Mouse (Mus musculus) intestine, embryonic 14.5 days (tissue): Measurements from ENCODE around the gene Rab31. TPM values are rescaled to one million over a fixed set of nuclear protein-coding genes. Genes with fewer than 3 reads are reported as not detected.
A peak's percentile ranks its signal among the peaks of the same experiment; 100 is the strongest.
"Not testable (repeated sequence)": the region's sequence is repeated elsewhere in the genome, so short reads cannot be mapped to it uniquely, and the experiment has no call there.

Experiments used
- ATAC-seq: fragments of 200-750 bp; cut with Nextera tagmentation; replicated peaks from 2 replicates; pipeline ENCODE4 v1.8.0; 2017; ENCODE audit warnings: low read depth, moderate number of reproducible peaks, moderate TSS enrichment, moderate library complexity; ENCODE audit not compliant: low FRiP score, low TSS enrichment
- DNase-seq: peaks from one replicate; pipeline ENCODE4 v3.0.0-alpha.2; 2018; ENCODE audit warnings: low spot score
- H3K27ac ChIP-seq: fragments of 300-500 bp; sonication (generic); 2 replicates; pipeline ENCODE4 v1.5.1; 2014; ENCODE audit warnings: low read depth, mild to moderate bottlenecking, control low read depth
- H3K27me3 ChIP-seq: fragments of 300-500 bp; sonication (generic); replicated peaks from 2 replicates; pipeline ENCODE4 v1.6.1; 2014; ENCODE audit warnings: low read length, control low read depth; ENCODE audit not compliant: control insufficient read depth, insufficient read depth
- H3K36me3 ChIP-seq: fragments of 300-500 bp; sonication (generic); 2 replicates; pipeline ENCODE4 v1.6.1; 2014; ENCODE audit warnings: low read length, control low read depth; ENCODE audit not compliant: control insufficient read depth, insufficient read depth
- H3K4me1 ChIP-seq: fragments of 300-500 bp; sonication (generic); replicated peaks from 2 replicates; pipeline ENCODE4 v1.6.1; 2014; ENCODE audit warnings: low read length, control low read depth, mixed read lengths; ENCODE audit not compliant: control insufficient read depth, insufficient read depth
- H3K4me2 ChIP-seq: fragments of 300-500 bp; sonication (generic); 2 replicates; pipeline ENCODE4 v1.6.1; 2014; ENCODE audit warnings: low read length
- H3K4me3 ChIP-seq: fragments of 300-500 bp; sonication (generic); 2 replicates; pipeline ENCODE4 v1.5.1; 2014; ENCODE audit warnings: low read depth, low read length, control low read depth, mixed read lengths
- H3K9ac ChIP-seq: fragments of 300-500 bp; sonication (generic); 2 replicates; pipeline ENCODE4 v1.6.1; 2014; ENCODE audit warnings: mild to moderate bottlenecking, low read length
- H3K9me3 ChIP-seq: fragments of 300-500 bp; sonication (generic); 2 replicates; pipeline ENCODE4 v1.6.1; 2016; ENCODE audit warnings: low read length, control low read depth; ENCODE audit not compliant: control insufficient read depth
- WGBS: fragments of 180-500 bp; shearing (Covaris S2); extraction: QIAGEN DNeasy Blood & Tissue Kit; methylation state at CpG from one replicate; pipeline ENCODE4 v1.1.7; 2014; 5-methylcytosine and 5-hydroxymethylcytosine counted together
- polyA plus RNA-seq: library from polyadenylated mRNA; unstranded; fragments of >200 nt; fragmentation: Nextera tagmentation; extraction: Ambion mirVana; gene quantifications from 2 replicates; pipeline ENCODE4 v1.2.1, GENCODE M21; 2014

The Rab31 gene
- polyA plus RNA-seq, 1 experiment from 2014 or later: 40.9 TPM

DNA sequence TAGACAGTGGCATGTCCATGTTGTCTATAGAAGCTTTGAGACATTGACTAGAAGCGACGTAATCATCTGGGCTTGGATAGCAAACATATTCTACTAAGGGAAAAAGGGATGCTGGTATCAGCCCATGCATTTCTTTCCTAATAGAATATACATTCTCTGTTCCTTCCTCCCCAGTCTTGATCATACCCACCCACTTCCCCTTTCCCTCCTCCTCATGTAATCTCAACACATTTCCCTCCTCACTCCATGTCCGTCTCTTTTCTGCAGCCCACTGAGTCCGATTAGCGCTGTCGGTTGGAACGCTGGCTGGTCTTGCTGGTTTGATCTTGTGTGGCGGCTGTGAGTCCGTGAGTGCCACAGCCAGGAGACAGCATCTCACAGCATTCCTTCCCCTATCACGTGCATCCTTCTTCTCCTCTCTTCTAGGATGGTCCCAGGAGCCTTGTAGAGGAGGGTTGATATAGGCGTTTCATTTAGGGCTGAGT is 130.8 kb downstream of the Rab31 start, which contains the start of gene Txndc2:
TSS of gene Txndc2 (minus strand) at position 435 of the 485 bp plus-strand sequence.
- no peaks in the 10 kb centered on the region for H3K36me3 ChIP-seq
- H3K27me3 ChIP-seq: no peaks in the 10 kb centered on the region
- no peak within 1 kb of the TSS for H3K9ac ChIP-seq
- H3K27ac ChIP-seq: no peak within 1 kb of the TSS
- DNase-seq (no peak), ATAC-seq (no peak)
- no peaks in the 10 kb centered on the region for H3K9me3 ChIP-seq
- peaks cover 4% of the 10 kb centered on the region for H3K4me1 ChIP-seq
- H3K4me2 ChIP-seq: no peak within 1 kb of the TSS
- H3K4me3 ChIP-seq: no peak within 1 kb of the TSS
- 91% methylated on average over 11 of the region's 11 CpGs for WGBS

DNA sequence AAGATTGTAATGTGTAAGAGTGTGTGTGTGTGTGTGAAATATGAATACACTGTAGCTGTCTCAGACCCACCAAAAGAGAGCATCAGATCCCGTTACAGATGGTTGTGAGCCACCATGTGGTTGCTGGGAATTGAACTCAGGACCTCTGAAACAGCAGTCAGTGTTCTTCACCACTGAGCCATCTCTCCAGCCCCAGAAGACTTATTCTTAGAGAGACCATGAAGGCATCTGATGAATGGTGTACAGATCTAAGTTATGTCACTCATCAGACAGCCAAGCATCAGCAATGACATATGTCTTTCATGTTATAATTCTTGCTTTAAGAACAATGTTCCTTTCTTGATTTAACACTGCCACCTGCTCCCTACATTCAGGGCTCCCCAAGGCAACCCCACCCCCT is 133.4 kb downstream of the Rab31 start:
- Histone ChIP-seq H3K4me3 (no peak overlapping the region), H3K4me1 (peaks cover 9% of the 10 kb centered on the region), H3K27me3 (no peaks in the 10 kb centered on the region), H3K9me3 (no peaks in the 10 kb centered on the region), H3K36me3 (no peaks in the 10 kb centered on the region), H3K9ac (no peak overlapping the region), H3K27ac (no peak overlapping the region), H3K4me2 (no peak overlapping the region)
- no peak for ATAC-seq
- no peak for DNase-seq
- 96% methylated on average over 1 of the region's 1 CpGs for WGBS

DNA sequence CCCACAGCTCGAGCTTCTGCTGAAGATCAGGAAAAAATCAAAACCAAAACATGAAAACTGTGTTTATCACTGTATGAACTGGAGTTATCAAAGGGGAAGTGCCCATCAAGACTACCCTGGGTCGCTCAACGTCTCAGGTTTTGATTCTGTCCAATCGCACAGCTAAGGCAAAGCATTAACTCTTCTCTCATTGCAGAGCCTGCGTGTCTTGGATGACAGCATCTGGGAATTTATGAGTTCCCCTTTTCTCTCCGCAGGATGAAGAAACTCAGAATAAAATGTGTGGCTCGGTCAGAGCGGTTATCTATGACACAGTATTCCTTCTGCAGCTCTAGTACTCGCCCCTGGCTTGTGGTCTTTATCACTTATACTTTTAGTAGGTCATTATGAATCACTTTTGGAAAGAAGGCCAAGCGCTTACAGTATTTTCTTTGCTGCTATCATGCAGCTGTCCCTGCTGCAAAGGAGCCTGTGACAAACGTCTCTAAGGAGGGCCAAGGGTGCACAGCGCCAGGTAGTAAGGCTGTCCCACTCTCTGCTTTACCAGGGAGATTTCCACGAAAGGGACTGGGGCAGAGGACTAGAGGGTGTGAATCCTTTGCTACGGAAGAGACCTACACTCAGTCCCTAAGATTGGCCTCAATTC is 136.7 kb downstream of the Rab31 start:
- no peaks in the 10 kb centered on the region for H3K9me3 ChIP-seq
- no peak overlapping the region for H3K9ac ChIP-seq
- WGBS: 55% methylated on average over 14 of the region's 14 CpGs
- peaks cover 5% of the 10 kb centered on the region; the same call in 1 of the 2 replicates for H3K4me1 ChIP-seq
- no peaks in the 10 kb centered on the region for H3K27me3 ChIP-seq
- no peaks in the 10 kb centered on the region for H3K36me3 ChIP-seq
- ATAC-seq (no peak), DNase-seq (no peak)
- H3K4me3 ChIP-seq: no peak overlapping the region
- H3K27ac ChIP-seq: no peak overlapping the region
- H3K4me2 ChIP-seq: no peak overlapping the region

DNA sequence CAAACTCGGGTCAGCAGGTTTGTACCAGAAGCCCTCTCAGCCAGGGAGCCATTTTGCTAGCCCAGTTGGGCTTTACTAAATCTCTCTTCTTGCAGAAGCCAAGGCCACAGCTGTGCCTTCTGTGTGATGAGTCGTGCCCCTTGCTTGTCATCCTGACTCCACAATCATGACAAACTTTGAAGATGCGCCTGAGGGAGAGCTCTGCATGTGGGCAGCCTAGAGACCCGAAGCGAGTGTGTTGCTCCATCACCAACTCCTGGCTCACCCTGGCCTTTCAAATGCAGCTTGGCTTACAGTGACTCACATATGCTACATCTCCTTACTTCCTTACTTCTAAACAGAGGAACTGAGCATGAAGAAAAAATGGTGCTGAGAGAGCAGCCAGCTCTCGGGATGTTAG is 142.6 kb downstream of the Rab31 start:
- Histone ChIP-seq H3K4me1 (0 out of 2 replicates have a peak, but pooled peaks cover 3% of the 10 kb centered on the region), H3K4me3 (no peak overlapping the region), H3K36me3 (no peaks in the 10 kb centered on the region), H3K27me3 (no peaks in the 10 kb centered on the region), H3K9ac (no peak overlapping the region), H3K4me2 (no peak overlapping the region), H3K27ac (no peak overlapping the region), H3K9me3 (no peaks in the 10 kb centered on the region)
- no peak for ATAC-seq
- DNase-seq: no peak
- 80% methylated on average over 6 of the region's 6 CpGs for WGBS

DNA sequence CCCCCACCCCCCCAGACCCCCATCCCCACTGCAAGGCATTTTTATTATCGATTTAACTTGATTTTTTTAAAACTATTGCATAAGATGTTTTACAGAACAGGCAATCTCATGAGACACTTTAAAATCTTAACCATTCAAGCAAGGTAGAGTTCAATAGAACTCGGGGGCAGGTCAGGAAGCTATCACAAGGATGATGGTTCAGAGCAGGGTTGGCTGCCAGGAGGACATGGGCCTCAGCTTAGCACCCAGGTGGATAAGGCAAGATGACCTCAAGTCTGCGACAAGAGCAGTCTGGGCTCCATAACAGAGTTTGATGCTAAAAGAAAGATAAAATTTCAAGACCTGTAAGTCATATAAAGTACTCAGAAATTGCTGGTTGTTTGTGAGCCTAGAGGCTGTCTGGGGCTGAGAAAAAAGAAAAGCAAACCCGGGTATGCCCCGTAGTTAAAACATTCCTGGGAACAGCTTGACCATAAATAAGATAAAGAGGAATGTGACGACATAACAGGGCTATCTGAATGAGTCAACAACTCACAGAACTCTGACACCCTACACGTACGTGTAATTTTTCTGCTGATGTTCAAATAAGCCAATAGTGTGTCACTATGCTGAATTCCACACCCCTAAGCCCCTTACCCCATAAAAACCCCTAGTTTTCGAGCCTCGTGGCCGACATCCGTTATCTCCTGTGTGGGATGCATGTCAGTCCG is 143.6 kb downstream of the Rab31 start:
- not testable (repeated sequence) for ATAC-seq, H3K4me1 ChIP-seq, H3K4me3 ChIP-seq, H3K27ac ChIP-seq, H3K36me3 ChIP-seq, H3K27me3 ChIP-seq, DNase-seq, H3K4me2 ChIP-seq, H3K9ac ChIP-seq, H3K9me3 ChIP-seq
- 55% methylated on average over 13 of the region's 13 CpGs for WGBS

DNA sequence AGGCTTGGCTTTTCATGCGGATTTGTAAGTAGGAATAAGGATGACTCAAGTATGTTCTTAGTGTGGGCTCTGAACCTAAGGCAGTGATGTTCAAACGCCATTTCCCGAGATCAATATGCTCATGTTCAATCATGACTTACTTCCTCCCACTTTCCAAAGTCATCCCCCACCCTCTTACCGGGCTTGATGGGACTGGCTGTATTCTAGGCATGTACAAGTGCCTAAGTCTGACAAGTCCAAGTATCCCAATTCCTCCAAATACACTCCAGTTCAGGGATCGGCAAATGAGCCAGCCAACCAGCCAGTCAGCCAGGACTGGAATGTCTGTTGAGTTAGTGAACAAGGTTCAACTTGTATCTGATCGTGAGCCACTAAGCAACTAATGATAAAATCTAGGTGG is 146.3 kb downstream of the Rab31 start:
- WGBS: 92% methylated on average over 6 of the region's 6 CpGs
- H3K9me3 ChIP-seq: no peaks in the 10 kb centered on the region
- no peaks in the 10 kb centered on the region for H3K4me1 ChIP-seq
- H3K4me2 ChIP-seq: no peak overlapping the region
- H3K27me3 ChIP-seq: no peaks in the 10 kb centered on the region
- no peak for ATAC-seq
- no peak overlapping the region for H3K27ac ChIP-seq
- no peak overlapping the region for H3K9ac ChIP-seq
- H3K36me3 ChIP-seq: no peaks in the 10 kb centered on the region
- peak; percentile 34 for DNase-seq
- no peak overlapping the region for H3K4me3 ChIP-seq

DNA sequence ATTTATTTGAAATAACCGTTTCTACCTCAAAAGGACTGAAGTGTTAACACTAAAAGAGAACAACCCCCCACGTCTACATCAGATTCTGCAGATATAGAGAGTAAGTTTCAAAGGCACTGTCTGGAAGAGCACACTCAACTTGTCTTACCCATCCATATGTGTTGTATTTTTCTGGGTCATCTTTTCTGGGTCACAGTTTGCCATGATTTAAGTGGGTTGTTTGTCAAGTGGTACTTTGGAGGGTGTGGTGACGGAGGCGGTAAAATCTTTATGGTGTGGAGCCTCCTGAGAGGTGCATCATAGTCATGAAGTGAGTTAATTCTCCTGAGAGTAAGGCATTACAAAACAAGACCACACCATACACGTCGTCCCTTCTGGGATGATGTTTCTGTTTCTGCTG is 147.0 kb downstream of the Rab31 start:
- no peak overlapping the region for H3K27ac ChIP-seq
- ATAC-seq (no peak), DNase-seq (no peak)
- H3K36me3 ChIP-seq: no peaks in the 10 kb centered on the region
- H3K4me3 ChIP-seq: no peak overlapping the region
- no peaks in the 10 kb centered on the region for H3K27me3 ChIP-seq
- 78% methylated on average over 6 of the region's 6 CpGs for WGBS
- no peaks in the 10 kb centered on the region for H3K4me1 ChIP-seq
- H3K4me2 ChIP-seq: no peak overlapping the region
- H3K9ac ChIP-seq: no peak overlapping the region
- no peaks in the 10 kb centered on the region for H3K9me3 ChIP-seq

DNA sequence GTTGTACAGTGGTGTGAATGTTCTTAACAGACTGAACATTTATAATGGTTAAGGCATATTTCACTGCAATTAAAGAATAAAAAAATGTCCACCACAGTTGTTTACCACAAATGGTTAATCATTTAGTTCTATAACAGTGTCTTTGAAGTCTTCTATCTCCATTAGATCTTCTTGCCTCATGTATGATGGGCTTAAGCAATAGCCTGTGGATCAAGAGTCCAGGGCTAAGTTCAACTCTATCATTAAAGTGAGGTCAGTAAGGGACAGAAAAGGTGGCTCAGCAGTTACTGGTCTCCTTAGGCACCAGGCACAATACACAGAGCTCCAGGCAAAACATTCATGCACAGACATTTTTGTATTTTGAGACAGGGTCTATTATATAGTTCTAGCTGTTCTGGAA is 149.4 kb downstream of the Rab31 start:
- no peak overlapping the region for H3K4me2 ChIP-seq
- no peaks in the 10 kb centered on the region for H3K36me3 ChIP-seq
- no peak overlapping the region for H3K4me3 ChIP-seq
- H3K27me3 ChIP-seq: no peaks in the 10 kb centered on the region
- no peak overlapping the region for H3K9ac ChIP-seq
- no peak overlapping the region for H3K27ac ChIP-seq
- DNase-seq (no peak), ATAC-seq (no peak)
- no peaks in the 10 kb centered on the region for H3K4me1 ChIP-seq
- no peaks in the 10 kb centered on the region for H3K9me3 ChIP-seq

DNA sequence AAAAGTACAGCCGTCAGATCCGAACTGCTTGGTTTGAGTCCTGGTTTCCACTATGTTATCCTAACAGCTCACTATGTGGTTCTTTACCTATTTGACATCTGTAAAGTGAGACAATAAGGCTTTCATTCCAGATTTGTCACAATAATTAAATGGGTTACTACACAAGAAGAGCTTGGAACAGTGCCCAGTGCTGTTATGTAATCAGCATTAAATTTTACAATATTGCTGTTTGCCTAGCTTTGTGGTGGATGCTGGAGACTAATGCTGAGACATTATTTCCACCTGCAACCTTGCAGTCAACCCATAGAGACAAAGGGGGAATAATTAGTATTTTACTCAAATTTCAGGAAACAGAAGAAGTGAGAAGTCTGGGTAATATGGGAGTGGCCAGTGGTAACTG is 154.1 kb downstream of the Rab31 start:
- Histone ChIP-seq H3K4me2 (no peak overlapping the region), H3K4me3 (no peak overlapping the region), H3K27ac (no peak overlapping the region), H3K36me3 (no peaks in the 10 kb centered on the region), H3K27me3 (no peaks in the 10 kb centered on the region), H3K4me1 (no peaks in the 10 kb centered on the region), H3K9ac (no peak overlapping the region), H3K9me3 (no peaks in the 10 kb centered on the region)
- 83% methylated on average over 2 of the region's 2 CpGs for WGBS
- DNase-seq (no peak), ATAC-seq (no peak)
